Mouse (Mus musculus): Measurements from ENCODE around the gene Snrk.

DNA sequence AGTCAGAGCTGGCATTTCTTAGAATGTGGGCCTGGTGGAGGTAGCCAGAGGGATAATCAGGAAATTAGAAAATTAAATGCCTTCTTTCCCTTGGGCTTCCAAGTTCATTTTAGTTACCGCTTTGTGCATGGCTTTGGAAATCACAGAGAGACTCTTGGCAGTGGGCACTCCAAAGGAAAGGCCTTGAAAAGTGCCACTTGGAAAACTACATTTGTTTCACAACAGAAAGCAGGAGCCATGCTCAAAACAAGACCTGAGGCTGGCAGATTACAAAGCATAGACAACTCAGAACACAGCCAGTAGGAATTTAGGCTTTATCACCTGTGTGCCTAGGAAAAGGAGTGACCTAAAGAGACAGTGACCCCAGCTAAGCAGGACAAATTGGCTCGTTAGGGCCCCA, 49.4 kb upstream of the Snrk start:
- no peak for TF ChIP-seq CTCF (IDR thresholded peaks at IDR 0.05; ENCODE audit: borderline replicate concordance, insufficient read depth, low read depth, low read length)
- no peak for TF ChIP-seq POLR2A (IDR thresholded peaks at IDR 0.05; ENCODE audit: borderline replicate concordance, insufficient read depth, low read length)

Data from cerebellum, adult 2 months (tissue).